Mouse (Mus musculus): Measurements from ENCODE around the gene Slc40a1.

- no peak for TF ChIP-seq CTCF (IDR thresholded peaks at IDR 0.05; ENCODE audit: control insufficient read depth, insufficient read depth, low read length)
- no peak for TF ChIP-seq POLR2A (IDR thresholded peaks at IDR 0.05; ENCODE audit: borderline replicate concordance, control insufficient read depth, low read depth, low read length)
Measured at GRCm38 (mm10) chr1:45866288-45867018, 59.9 kb downstream of the Slc40a1 start.

Measured in bone marrow, adult 2 months (tissue).